8 mouse cellular contexts compared by ENCODE assay signal in the genomic region with DNA sequence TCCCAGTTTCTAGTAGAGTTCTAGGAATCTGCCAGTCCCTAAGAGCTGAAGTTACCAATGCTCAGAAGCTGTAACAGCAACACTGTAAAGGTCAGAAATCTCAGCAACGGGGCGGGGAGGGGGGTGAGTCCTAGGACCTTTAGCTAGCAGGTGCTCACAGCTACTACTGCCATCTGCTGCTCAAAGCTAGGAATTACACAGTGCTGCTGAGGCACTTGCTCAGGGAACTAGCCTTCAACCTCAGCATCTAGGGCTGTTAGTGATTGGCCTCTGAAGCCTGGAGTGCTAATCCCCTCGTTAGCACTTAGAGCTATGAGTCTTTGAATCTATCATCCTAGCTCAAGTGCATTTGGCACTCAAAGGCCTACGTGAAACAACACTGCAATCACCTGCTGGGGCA. TPM values are rescaled to one million over a fixed set of nuclear protein-coding genes. Genes with fewer than 3 reads are reported as not detected.
DNase-seq lines count a peak whose midpoint lies in the region; ATAC-seq lines count a peak whose summit lies in the region.
"Had no signal": no experiment of that assay in that cellular context is flagged by ENCODE, and none has a peak within 500 bp of the region (broad histone marks: within the 10 kb centered on the region; RNA-seq: fewer than 3 reads in every experiment).

No protein-coding gene starts in this region.

- H3K27ac ChIP-seq in forebrain, embryonic 14.5 days (ENCODE audit: low read depth, low read length): no peak overlapping the region

- H3K4me3 ChIP-seq in forebrain, embryonic 14.5 days (ENCODE audit: low read depth, low read length): no peak overlapping the region

- ATAC-seq in forebrain, embryonic 14.5 days: peak; percentile 44
- peak; percentile 80 for ATAC-seq in megakaryocyte-erythroid progenitor cell, adult 5-6 weeks (replicated peaks; ENCODE audit: low FRiP score, low TSS enrichment, poor library complexity, severe bottlenecking)

- H3K27me3 ChIP-seq in forebrain, embryonic 14.5 days (replicated peaks; ENCODE audit: control insufficient read depth, insufficient read depth, low read length): no peaks in the 10 kb centered on the region

- H3K4me1 ChIP-seq in forebrain, embryonic 14.5 days (ENCODE audit: control insufficient read depth, insufficient read depth, low read length): no peaks in the 10 kb centered on the region

- DNase-seq in urinary bladder, postnatal 14 days (ENCODE audit: low spot score): peak; percentile 27
- no peak for DNase-seq in urinary bladder, postnatal 25 days (ENCODE audit: low spot score)
- peak; percentile 62 for DNase-seq in brain, adult 2 months (ENCODE audit: low read depth, low spot score)
- DNase-seq in forebrain, embryonic 14.5 days (ENCODE audit: low spot score): peak; percentile 67
- peak; percentile 37 for DNase-seq in kidney, adult 18-20 months
- DNase-seq in spleen, postnatal 4 days (ENCODE audit: low spot score in 2 of 2): peak; percentile 39 to 70

- no peaks in the 10 kb centered on the region for H3K9me3 ChIP-seq in forebrain, embryonic 14.5 days (replicated peaks; ENCODE audit: control insufficient read depth, low read length)

- 11% methylated on average over 4 of the region's 4 CpGs for WGBS in forebrain, embryonic 14.5 days

- H3K9ac ChIP-seq in forebrain, embryonic 14.5 days (ENCODE audit: low read length): no peak overlapping the region

- H3K36me3 ChIP-seq in forebrain, embryonic 14.5 days (ENCODE audit: control insufficient read depth, insufficient read depth, low read length): no peaks in the 10 kb centered on the region

- no peak overlapping the region for H3K4me2 ChIP-seq in forebrain, embryonic 14.5 days (ENCODE audit: low read length)

RNA-seq across cellular contexts. Expression of a gene that starts 14.4 kb away (rescaled TPM):
- 17.6 and 18.0 TPM in 2 replicates for polyA plus RNA-seq in forebrain, embryonic 14.5 days (2014; fragmentation: Nextera tagmentation; extraction: Ambion mirVana)
- 7.8 and 11.3 TPM in 2 replicates for total RNA-seq in megakaryocyte-erythroid progenitor cell, adult 5-6 weeks (2014; fragmentation: Nextera tagmentation)
- 5.4 and 8.2 TPM in 2 replicates for total RNA-seq in megakaryocyte-erythroid progenitor cell, adult 5-6 weeks (2017)

RNA-seq across cellular contexts. Expression of a gene that starts 18.0 kb away (rescaled TPM):
- 0.10 TPM in 2 replicates for polyA plus RNA-seq in forebrain, embryonic 14.5 days (2014; fragmentation: Nextera tagmentation; extraction: Ambion mirVana)
- not detected in 2 replicates for total RNA-seq in megakaryocyte-erythroid progenitor cell, adult 5-6 weeks (2014; fragmentation: Nextera tagmentation)
- not detected in 2 replicates for total RNA-seq in megakaryocyte-erythroid progenitor cell, adult 5-6 weeks (2017)
- total RNA-seq: gastrocnemius, adult 8-10 months had no signal

RNA-seq across cellular contexts. Expression of a gene that starts 21.6 kb away (rescaled TPM):
- polyA plus RNA-seq in forebrain, embryonic 14.5 days (2014; fragmentation: Nextera tagmentation; extraction: Ambion mirVana): 8.4 and 10.6 TPM in 2 replicates
- total RNA-seq in megakaryocyte-erythroid progenitor cell, adult 5-6 weeks (2014; fragmentation: Nextera tagmentation): not detected in 2 replicates
- 0.19 and 4.8 TPM in 2 replicates for total RNA-seq in megakaryocyte-erythroid progenitor cell, adult 5-6 weeks (2017)

RNA-seq across cellular contexts. Expression of a gene that starts 45.9 kb away (rescaled TPM):
- 10.4 and 10.8 TPM in 2 replicates for polyA plus RNA-seq in forebrain, embryonic 14.5 days (2014; fragmentation: Nextera tagmentation; extraction: Ambion mirVana)
- 40.4 and 42.9 TPM in 2 replicates for total RNA-seq in megakaryocyte-erythroid progenitor cell, adult 5-6 weeks (2014; fragmentation: Nextera tagmentation)
- total RNA-seq in megakaryocyte-erythroid progenitor cell, adult 5-6 weeks (2017): 18.2 and 33.5 TPM in 2 replicates
